Mouse (Mus musculus): ENCODE results near the gene Zfp109. TPM values are rescaled to one million over a fixed set of nuclear protein-coding genes. Genes with fewer than 3 reads are reported as not detected.

The Zfp109 gene
- polyA plus RNA-seq, 1 experiment from 2014 or later, result 4.7 TPM

- Histone ChIP-seq H3K27me3 (ENCODE audit: control insufficient read depth, insufficient read depth, low read depth, low read length) (no peaks in the 10 kb centered on the region), H3K4me3 (ENCODE audit: low read length) (no peak overlapping the region), H3K27ac (ENCODE audit: low read length) (no peak overlapping the region), H3K4me2 (ENCODE audit: low read depth, low read length) (no peak overlapping the region), H3K9ac (ENCODE audit: low read length) (no peak overlapping the region), H3K9me3 (ENCODE audit: control insufficient read depth, low read length) (no peaks in the 10 kb centered on the region), H3K36me3 (ENCODE audit: control insufficient read depth, insufficient read depth, low read length) (peaks cover 6% of the 10 kb centered on the region), H3K4me1 (replicated peaks; ENCODE audit: control insufficient read depth, insufficient read depth, low read length) (peaks cover 7% of the 10 kb centered on the region; the same call in 1 of the 2 replicates)
- no peak for ATAC-seq (ENCODE audit: low read depth)
- WGBS, result 73% methylated on average over 2 of the region's 2 CpGs
These were observed 27.1 kb downstream of the Zfp109 start for GRCm38 (mm10) chr7:24210296-24210695.

GRCm38 (mm10) chr7:24208282-24208886 lies 29.0 kb downstream of the Zfp109 start:
- 62% methylated on average over 7 of the region's 7 CpGs for WGBS
- peak overlapping the region; percentile 81 for H3K4me2 ChIP-seq (ENCODE audit: low read depth, low read length)
- no peak overlapping the region for H3K9ac ChIP-seq (ENCODE audit: low read length)
- H3K27ac ChIP-seq (ENCODE audit: low read length), result no peak overlapping the region
- peaks cover 7% of the 10 kb centered on the region; the same call in 1 of the 2 replicates for H3K4me1 ChIP-seq (replicated peaks; ENCODE audit: control insufficient read depth, insufficient read depth, low read length)
- H3K4me3 ChIP-seq (ENCODE audit: low read length), result peak overlapping the region; percentile 78
- ATAC-seq (ENCODE audit: low read depth), result peak; percentile 13; the same call in 1 of the 2 replicates
- no peaks in the 10 kb centered on the region for H3K27me3 ChIP-seq (ENCODE audit: control insufficient read depth, insufficient read depth, low read depth, low read length)
- H3K9me3 ChIP-seq (ENCODE audit: control insufficient read depth, low read length), result no peaks in the 10 kb centered on the region
- H3K36me3 ChIP-seq (ENCODE audit: control insufficient read depth, insufficient read depth, low read length), result peaks cover 13% of the 10 kb centered on the region

GRCm38 (mm10) chr7:24207488-24208261 lies 29.7 kb downstream of the Zfp109 start:
- H3K9me3 ChIP-seq (ENCODE audit: control insufficient read depth, low read length), result no peaks in the 10 kb centered on the region
- H3K4me3 ChIP-seq (ENCODE audit: low read length), result peak overlapping the region; percentile 78
- no peaks in the 10 kb centered on the region for H3K27me3 ChIP-seq (ENCODE audit: control insufficient read depth, insufficient read depth, low read depth, low read length)
- peak; percentile 94 for ATAC-seq (ENCODE audit: low read depth)
- peak overlapping the region; percentile 81 for H3K4me2 ChIP-seq (ENCODE audit: low read depth, low read length)
- H3K27ac ChIP-seq (ENCODE audit: low read length), result peak overlapping the region; percentile 88
- peaks cover 7% of the 10 kb centered on the region; the same call in 1 of the 2 replicates for H3K4me1 ChIP-seq (replicated peaks; ENCODE audit: control insufficient read depth, insufficient read depth, low read length)
- peaks cover 17% of the 10 kb centered on the region for H3K36me3 ChIP-seq (ENCODE audit: control insufficient read depth, insufficient read depth, low read length)
- WGBS, result 9% methylated on average over 24 of the region's 24 CpGs
- H3K9ac ChIP-seq (ENCODE audit: low read length), result peak overlapping the region; percentile 94

- Histone ChIP-seq H3K4me3 (ENCODE audit: low read length) (no peak overlapping the region), H3K27me3 (ENCODE audit: control insufficient read depth, insufficient read depth, low read depth, low read length) (no peaks in the 10 kb centered on the region), H3K36me3 (ENCODE audit: control insufficient read depth, insufficient read depth, low read length) (peaks cover 58% of the 10 kb centered on the region), H3K9ac (ENCODE audit: low read length) (no peak overlapping the region), H3K4me1 (replicated peaks; ENCODE audit: control insufficient read depth, insufficient read depth, low read length) (no peaks in the 10 kb centered on the region), H3K4me2 (ENCODE audit: low read depth, low read length) (no peak overlapping the region), H3K27ac (ENCODE audit: low read length) (no peak overlapping the region), H3K9me3 (ENCODE audit: control insufficient read depth, low read length) (peaks cover 7% of the 10 kb centered on the region)
- WGBS, result 94% methylated on average over 4 of the region's 4 CpGs
- no peak for ATAC-seq (ENCODE audit: low read depth)
These were observed 40.4 kb downstream of the Zfp109 start for GRCm38 (mm10) chr7:24196961-24197360.

- H3K27me3 ChIP-seq (ENCODE audit: control insufficient read depth, insufficient read depth, low read depth, low read length), result no peaks in the 10 kb centered on the region
These were observed 44.2 kb downstream of the Zfp109 start for GRCm38 (mm10) chr7:24193157-24193556.

GRCm38 (mm10) chr7:24191361-24191760 lies 46.0 kb downstream of the Zfp109 start:
- H3K27me3 ChIP-seq (ENCODE audit: control insufficient read depth, insufficient read depth, low read depth, low read length), result no peaks in the 10 kb centered on the region
- ATAC-seq (ENCODE audit: low read depth), result no peak
- no peaks in the 10 kb centered on the region for H3K4me1 ChIP-seq (replicated peaks; ENCODE audit: control insufficient read depth, insufficient read depth, low read length)
- no peak overlapping the region for H3K27ac ChIP-seq (ENCODE audit: low read length)
- peaks cover 2% of the 10 kb centered on the region; the same call in 1 of the 2 replicates for H3K9me3 ChIP-seq (ENCODE audit: control insufficient read depth, low read length)
- no peak overlapping the region for H3K4me3 ChIP-seq (ENCODE audit: low read length)
- WGBS, result 75% methylated on average over 2 of the region's 2 CpGs
- H3K36me3 ChIP-seq (ENCODE audit: control insufficient read depth, insufficient read depth, low read length), result peaks cover 17% of the 10 kb centered on the region
- no peak overlapping the region for H3K9ac ChIP-seq (ENCODE audit: low read length)
- no peak overlapping the region for H3K4me2 ChIP-seq (ENCODE audit: low read depth, low read length)

More at GRCm38 (mm10) chr7:24193157-24193556, 44.2 kb downstream of the Zfp109 start:
- Histone ChIP-seq H3K36me3 (ENCODE audit: control insufficient read depth, insufficient read depth, low read length) (peaks cover 29% of the 10 kb centered on the region), H3K9me3 (ENCODE audit: control insufficient read depth, low read length) (peaks cover 2% of the 10 kb centered on the region; the same call in 1 of the 2 replicates), H3K27ac (ENCODE audit: low read length) (no peak overlapping the region), H3K4me3 (ENCODE audit: low read length) (no peak overlapping the region), H3K4me1 (replicated peaks; ENCODE audit: control insufficient read depth, insufficient read depth, low read length) (no peaks in the 10 kb centered on the region), H3K4me2 (ENCODE audit: low read depth, low read length) (no peak overlapping the region), H3K9ac (ENCODE audit: low read length) (no peak overlapping the region)
- ATAC-seq (ENCODE audit: low read depth), result no peak
- WGBS, result 79% methylated on average over 3 of the region's 3 CpGs

- H3K4me1 ChIP-seq (replicated peaks; ENCODE audit: control insufficient read depth, insufficient read depth, low read length), result no peaks in the 10 kb centered on the region
- no peak overlapping the region for H3K9ac ChIP-seq (ENCODE audit: low read length)
- H3K27me3 ChIP-seq (ENCODE audit: control insufficient read depth, insufficient read depth, low read depth, low read length), result no peaks in the 10 kb centered on the region
- 54% methylated on average over 5 of the region's 5 CpGs for WGBS
- peaks cover 11% of the 10 kb centered on the region for H3K36me3 ChIP-seq (ENCODE audit: control insufficient read depth, insufficient read depth, low read length)
- H3K4me3 ChIP-seq (ENCODE audit: low read length), result no peak overlapping the region
- H3K9me3 ChIP-seq (ENCODE audit: control insufficient read depth, low read length), result peaks cover 2% of the 10 kb centered on the region; the same call in 1 of the 2 replicates
- no peak for ATAC-seq (ENCODE audit: low read depth)
- no peak overlapping the region for H3K27ac ChIP-seq (ENCODE audit: low read length)
- H3K4me2 ChIP-seq (ENCODE audit: low read depth, low read length), result no peak overlapping the region
These were observed 47.8 kb downstream of the Zfp109 start for GRCm38 (mm10) chr7:24189571-24189944.

GRCm38 (mm10) chr7:24188901-24189570 lies 48.3 kb downstream of the Zfp109 start:
- WGBS, result 57% methylated on average over 4 of the region's 4 CpGs
- no peaks in the 10 kb centered on the region for H3K4me1 ChIP-seq (replicated peaks; ENCODE audit: control insufficient read depth, insufficient read depth, low read length)
- H3K4me2 ChIP-seq (ENCODE audit: low read depth, low read length), result no peak overlapping the region
- no peak overlapping the region for H3K9ac ChIP-seq (ENCODE audit: low read length)
- H3K9me3 ChIP-seq (ENCODE audit: control insufficient read depth, low read length), result 0 out of 2 replicates have a peak, but pooled peaks cover 2% of the 10 kb centered on the region
- ATAC-seq (ENCODE audit: low read depth), result no peak
- H3K36me3 ChIP-seq (ENCODE audit: control insufficient read depth, insufficient read depth, low read length), result peaks cover 5% of the 10 kb centered on the region
- no peak overlapping the region for H3K27ac ChIP-seq (ENCODE audit: low read length)
- H3K4me3 ChIP-seq (ENCODE audit: low read length), result no peak overlapping the region
- no peaks in the 10 kb centered on the region for H3K27me3 ChIP-seq (ENCODE audit: control insufficient read depth, insufficient read depth, low read depth, low read length)

GRCm38 (mm10) chr7:24187611-24188010 lies 49.7 kb downstream of the Zfp109 start:
- Histone ChIP-seq H3K9ac (ENCODE audit: low read length) (no peak overlapping the region), H3K4me1 (replicated peaks; ENCODE audit: control insufficient read depth, insufficient read depth, low read length) (no peaks in the 10 kb centered on the region), H3K27ac (ENCODE audit: low read length) (no peak overlapping the region), H3K4me2 (ENCODE audit: low read depth, low read length) (no peak overlapping the region), H3K9me3 (ENCODE audit: control insufficient read depth, low read length) (no peaks in the 10 kb centered on the region), H3K4me3 (ENCODE audit: low read length) (no peak overlapping the region), H3K27me3 (ENCODE audit: control insufficient read depth, insufficient read depth, low read depth, low read length) (no peaks in the 10 kb centered on the region), H3K36me3 (ENCODE audit: control insufficient read depth, insufficient read depth, low read length) (no peaks in the 10 kb centered on the region)
- 74% methylated on average over 1 of the region's 1 CpGs for WGBS
- no peak for ATAC-seq (ENCODE audit: low read depth)
